Mouse (Mus musculus) c-Kit-positive CD71-negative TER-119-negative erythroid progenitor cells, embryonic 14.5 days (primary cell): ENCODE results near the gene Olfr1036.
"Not testable (repeated sequence)": the region's sequence is repeated elsewhere in the genome, so short reads cannot be mapped to it uniquely, and the experiment has no call there.

Experiments used
- DNase-seq: peaks from one replicate; pipeline ENCODE4 v3.0.0-alpha.2; 2013; ENCODE audit warnings: low read depth

Gene Olfr1036

DNA sequence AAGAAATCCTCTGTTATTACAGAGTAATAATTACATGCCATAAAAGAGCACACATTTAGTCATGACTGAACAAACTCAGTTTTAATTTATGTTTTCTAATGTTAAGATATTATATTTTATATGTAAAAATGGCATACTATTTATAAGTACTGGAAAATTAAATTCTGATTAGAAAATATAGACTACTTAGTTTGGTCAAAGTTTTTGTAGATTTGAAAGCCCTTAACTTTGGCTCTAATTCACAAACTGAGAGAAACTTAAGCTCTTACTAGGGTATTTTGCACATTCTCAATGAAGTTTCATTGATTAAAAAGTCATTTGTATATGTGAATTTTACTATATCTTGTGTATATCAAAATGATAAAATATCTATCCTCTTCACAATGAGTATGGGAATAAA is at the start of gene Olfr1036:
Gene Olfr1036, plus strand, starts transcription at position 301 of the 400 bp plus-strand sequence.
- DNase-seq = not testable (repeated sequence)

DNA sequence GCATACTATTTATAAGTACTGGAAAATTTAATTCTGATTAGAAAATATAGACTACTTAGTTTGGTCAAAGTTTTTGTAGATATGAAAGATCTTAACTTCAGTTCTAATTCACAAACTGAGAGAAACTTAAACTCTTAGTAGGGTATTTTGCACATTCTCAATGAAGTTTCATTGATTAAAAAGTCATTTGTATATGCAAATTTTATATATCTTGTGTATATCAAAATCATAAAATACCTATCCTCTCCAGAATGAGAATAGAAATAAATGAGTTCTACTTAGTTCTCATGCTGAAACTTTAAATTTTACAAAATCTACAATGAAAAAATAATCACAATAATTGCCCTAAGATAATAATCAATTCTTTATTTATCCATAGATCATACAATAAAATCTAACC is 28.2 kb upstream of the Olfr1036 start, which contains the start of gene Olfr1034:
Gene Olfr1034, plus strand, starts transcription at position 301 of the 400 bp plus-strand sequence.
- DNase-seq = no peak

DNA sequence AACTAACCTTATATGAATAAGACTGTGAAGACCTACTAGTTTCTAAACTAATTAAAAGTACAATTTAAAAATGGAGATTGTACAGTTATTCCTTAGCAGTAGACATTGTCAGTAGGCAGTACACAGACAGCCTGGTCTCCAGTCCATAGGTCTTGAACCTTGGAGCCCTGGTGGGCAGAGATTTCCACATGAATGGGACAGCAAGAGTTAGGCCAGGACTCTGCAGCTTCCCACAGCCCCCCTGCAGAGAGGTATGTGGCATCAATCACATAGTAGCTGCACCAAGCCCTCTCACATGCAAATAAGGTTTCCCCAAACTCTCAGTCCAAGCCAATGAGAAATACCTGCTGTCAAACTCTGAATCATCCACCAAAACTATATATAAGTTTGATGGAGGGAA is 23.0 kb upstream of the Olfr1036 start:
- not testable (repeated sequence) for DNase-seq

DNA sequence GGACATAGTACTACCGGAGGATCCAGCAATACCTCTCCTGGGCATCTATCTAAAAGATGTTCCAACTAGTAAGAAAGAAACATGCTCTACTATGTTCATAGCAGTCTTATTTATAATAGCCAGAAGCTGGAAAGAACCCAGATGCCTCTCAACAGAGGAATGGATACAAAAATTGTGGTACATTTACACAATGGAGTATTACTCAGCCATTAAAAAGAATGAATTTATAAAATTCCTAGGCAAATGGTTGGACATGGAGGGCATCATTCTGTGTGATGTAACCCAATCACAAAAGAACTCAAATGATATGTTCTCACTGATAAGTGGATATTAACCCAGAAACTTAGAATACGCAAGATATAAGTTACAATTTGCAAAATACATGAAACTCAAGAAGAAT is 10.0 kb upstream of the Olfr1036 start:
- not testable (repeated sequence) for DNase-seq

DNA sequence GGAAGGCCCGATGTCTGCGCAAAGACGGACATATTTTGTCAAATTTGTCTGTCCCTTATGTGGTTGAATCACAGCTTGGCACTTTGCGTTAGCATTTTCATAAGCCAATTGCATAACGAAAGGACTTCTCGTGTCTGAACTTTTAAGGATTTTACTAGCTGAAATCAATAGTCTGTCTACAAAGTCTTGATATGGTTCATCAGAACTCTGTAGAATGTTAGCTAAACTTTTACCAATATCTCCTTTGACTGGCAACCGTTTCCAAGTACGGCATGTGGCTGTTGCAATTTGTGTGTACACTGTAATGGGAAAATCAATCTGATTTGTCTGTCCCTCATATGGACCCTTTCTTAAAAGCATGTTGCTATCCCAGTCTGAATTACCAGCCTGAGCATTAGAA is 3.6 kb upstream of the Olfr1036 start:
- DNase-seq = no peak

DNA sequence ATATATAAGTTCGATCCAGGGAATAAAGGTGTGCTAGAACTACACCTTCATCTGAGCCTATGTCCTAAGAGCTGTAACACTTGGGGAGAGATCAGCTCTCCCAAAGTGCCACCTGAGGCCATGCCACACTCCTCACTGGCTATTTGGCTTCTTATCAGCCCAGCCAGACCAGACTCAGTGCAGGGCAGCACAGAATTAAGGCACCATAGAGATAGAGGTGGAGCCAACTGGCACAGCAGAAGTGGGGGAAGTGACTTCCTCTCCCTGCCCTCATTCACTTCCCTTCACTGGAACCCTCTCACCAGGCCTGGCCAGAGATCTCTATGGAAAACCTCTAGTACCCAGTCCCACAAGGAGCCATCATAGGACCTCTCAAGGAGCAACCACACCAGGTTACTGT is 6.7 kb downstream of the Olfr1036 start:
- DNase-seq = not testable (repeated sequence)

DNA sequence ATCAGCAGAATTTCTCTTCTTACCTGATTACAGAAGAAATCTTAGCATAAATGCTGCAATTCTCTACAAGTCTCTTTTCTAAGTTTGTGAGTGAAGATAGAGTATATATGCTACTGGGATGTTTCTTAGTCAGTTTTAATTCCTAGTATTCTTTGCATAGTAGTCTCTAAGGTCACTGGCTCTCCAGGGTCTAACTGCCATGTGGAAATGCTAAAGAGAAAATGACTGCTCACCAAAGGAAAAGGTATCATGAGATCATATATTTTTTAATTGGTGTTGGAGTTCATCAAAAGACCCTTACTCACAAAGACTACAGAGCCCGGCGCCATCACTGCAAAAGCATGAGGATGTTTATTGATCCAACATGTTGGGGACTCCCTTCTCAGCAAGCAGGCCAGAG is 13.5 kb downstream of the Olfr1036 start, which contains the start of gene Olfr1037:
Gene Olfr1037, minus strand, starts transcription at position 101 of the 400 bp plus-strand sequence.
- DNase-seq = no peak
